20 mouse cellular contexts compared by ENCODE assay signal in genomic region chr10:62896774-62897173, GRCm38 (mm10). TPM values are rescaled to one million over a fixed set of nuclear protein-coding genes. Genes with fewer than 3 reads are reported as not detected.
A peak's percentile ranks its signal among the peaks of the same experiment; 100 is the strongest.
DNase-seq lines count a peak whose midpoint lies in the region; ATAC-seq and TF ChIP-seq lines count a peak whose summit lies in the region.
"Had no signal": no experiment of that assay in that cellular context is flagged by ENCODE, and none has a peak within 500 bp of the region (broad histone marks: within the 10 kb centered on the region; RNA-seq: fewer than 3 reads in every experiment).

No protein-coding gene starts in this region.

- H3K4me3 ChIP-seq in hindbrain, postnatal 0 days (ENCODE audit: low read length): no peak overlapping the region
- H3K4me3 ChIP-seq in hindbrain, embryonic 12.5 days: no peak overlapping the region
- no peak overlapping the region for H3K4me3 ChIP-seq in lung, embryonic 14.5 days (ENCODE audit: low read depth, low read length)
- H3K4me3 ChIP-seq in lung, adult 2 months (replicated peaks; ENCODE audit: extremely low read depth, low read depth, low read length): no peak overlapping the region
- H3K4me3 ChIP-seq in ES-E14 (ENCODE audit: insufficient read depth in 1 of 2, low read depth in 1 of 2, low read length in 2 of 2, poor library complexity in 1 of 2, severe bottlenecking in 1 of 2): peak overlapping the region; percentile 12 to 31; a peak in 2 of 4 replicates
- H3K4me3 ChIP-seq in midbrain, embryonic 13.5 days (replicated peaks): no peak overlapping the region
- H3K4me3 ChIP-seq: embryonic facial prominence, embryonic 15.5 days; heart, embryonic 13.5 days; hindbrain, embryonic 10.5 days; left cerebral cortex, adult 2 months; liver, embryonic 13.5 days; neural tube, embryonic 13.5 days; stomach, embryonic 15.5 days had no signal

- H3K27me3 ChIP-seq in hindbrain, postnatal 0 days (ENCODE audit: insufficient read depth, low read length): no peaks in the 10 kb centered on the region
- no peaks in the 10 kb centered on the region for H3K27me3 ChIP-seq in hindbrain, embryonic 12.5 days
- H3K27me3 ChIP-seq in lung, embryonic 14.5 days (ENCODE audit: insufficient read depth, low read length): no peaks in the 10 kb centered on the region
- H3K27me3 ChIP-seq in midbrain, embryonic 13.5 days: no peaks in the 10 kb centered on the region
- H3K27me3 ChIP-seq: embryonic facial prominence, embryonic 15.5 days; heart, embryonic 13.5 days; liver, embryonic 13.5 days; neural tube, embryonic 13.5 days; stomach, embryonic 15.5 days had no signal

- no peak overlapping the region for H3K9ac ChIP-seq in hindbrain, postnatal 0 days (replicated peaks; ENCODE audit: low read length)
- H3K9ac ChIP-seq in hindbrain, embryonic 12.5 days: no peak overlapping the region
- no peak overlapping the region for H3K9ac ChIP-seq in lung, embryonic 14.5 days
- H3K9ac ChIP-seq in ES-E14 (ENCODE audit: insufficient read depth, low read depth, low read length, poor library complexity, severe bottlenecking): peak overlapping the region; percentile 24; the same call in 1 of the 2 replicates
- no peak overlapping the region for H3K9ac ChIP-seq in midbrain, embryonic 13.5 days (replicated peaks)
- H3K9ac ChIP-seq: embryonic facial prominence, embryonic 15.5 days; heart, embryonic 13.5 days; liver, embryonic 13.5 days; neural tube, embryonic 13.5 days; stomach, embryonic 15.5 days had no signal

- no peaks in the 10 kb centered on the region for H3K4me1 ChIP-seq in hindbrain, postnatal 0 days (ENCODE audit: insufficient read depth, low read length)
- no peaks in the 10 kb centered on the region for H3K4me1 ChIP-seq in hindbrain, embryonic 12.5 days
- H3K4me1 ChIP-seq in lung, embryonic 14.5 days (ENCODE audit: insufficient read depth): no peaks in the 10 kb centered on the region
- no peaks in the 10 kb centered on the region for H3K4me1 ChIP-seq in lung, adult 2 months (ENCODE audit: control insufficient read depth, insufficient read depth, low read length)
- H3K4me1 ChIP-seq in ES-E14 (ENCODE audit: control insufficient read depth in 2 of 2, insufficient read depth in 2 of 2, low read length in 2 of 2, poor library complexity in 1 of 2): peaks cover 0 to 12% of the 10 kb centered on the region in 2 experiments; a peak in 1 of 4 replicates
- H3K4me1 ChIP-seq in midbrain, embryonic 13.5 days (replicated peaks): no peaks in the 10 kb centered on the region
- H3K4me1 ChIP-seq: embryonic facial prominence, embryonic 15.5 days; heart, embryonic 13.5 days; hindbrain, embryonic 10.5 days; liver, embryonic 13.5 days; neural tube, embryonic 13.5 days; stomach, embryonic 15.5 days had no signal

- DNase-seq in hindbrain, postnatal 0 days (ENCODE audit: low spot score): no peak
- DNase-seq in lung, embryonic 14.5 days: no peak
- no peak for DNase-seq in lung, adult 2 months
- DNase-seq in ES-E14 (ENCODE audit: low read depth, low spot score): no peak
- DNase-seq in kidney, postnatal 36 days: peak; percentile 34 to 42
- no peak for DNase-seq in adrenal gland, adult 2 months
- DNase-seq: cerebellum, adult 9-10 months; gastrocnemius, postnatal 36 days; liver, embryonic 13.5 days; lung, postnatal 14 days; spleen, adult 18-20 months had no signal

- WGBS in hindbrain, postnatal 0 days: 73% methylated on average over 4 of the region's 4 CpGs
- 72% methylated on average over 4 of the region's 4 CpGs for WGBS in hindbrain, embryonic 12.5 days
- WGBS in lung, embryonic 14.5 days: 70% methylated on average over 4 of the region's 4 CpGs
- WGBS in lung, adult 2 months: 76% methylated on average over 4 of the region's 4 CpGs
- WGBS in midbrain, embryonic 13.5 days: 73% methylated on average over 4 of the region's 4 CpGs

- H3K4me2 ChIP-seq in hindbrain, postnatal 0 days (ENCODE audit: low read depth, low read length): no peak overlapping the region
- H3K4me2 ChIP-seq in hindbrain, embryonic 12.5 days (replicated peaks): no peak overlapping the region
- no peak overlapping the region for H3K4me2 ChIP-seq in lung, embryonic 14.5 days
- no peak overlapping the region for H3K4me2 ChIP-seq in midbrain, embryonic 13.5 days (replicated peaks)
- H3K4me2 ChIP-seq: embryonic facial prominence, embryonic 15.5 days; heart, embryonic 13.5 days; liver, embryonic 13.5 days; neural tube, embryonic 13.5 days; stomach, embryonic 15.5 days had no signal

- H3K9me3 ChIP-seq in hindbrain, postnatal 0 days (ENCODE audit: low read length): no peaks in the 10 kb centered on the region
- H3K9me3 ChIP-seq in hindbrain, embryonic 12.5 days (replicated peaks): no peaks in the 10 kb centered on the region
- no peaks in the 10 kb centered on the region for H3K9me3 ChIP-seq in lung, embryonic 14.5 days (ENCODE audit: low read depth, low read length)
- no peaks in the 10 kb centered on the region for H3K9me3 ChIP-seq in ES-E14 (ENCODE audit: control insufficient read depth, insufficient read depth, low read depth, low read length)
- H3K9me3 ChIP-seq in midbrain, embryonic 13.5 days: no peaks in the 10 kb centered on the region
- H3K9me3 ChIP-seq: embryonic facial prominence, embryonic 15.5 days; heart, embryonic 13.5 days; hindbrain, embryonic 10.5 days; liver, embryonic 13.5 days; neural tube, embryonic 13.5 days; stomach, embryonic 15.5 days had no signal

- peak; percentile 38 for TF ChIP-seq CTCF in hindbrain, postnatal 0 days (IDR thresholded peaks at IDR 0.05; ENCODE audit: low read depth)
- peak; percentile 25; the same call in 1 of the 2 replicates for TF ChIP-seq CTCF in lung, embryonic 14.5 days (IDR thresholded peaks at IDR 0.05; ENCODE audit: low read depth)
- no peak for TF ChIP-seq CTCF in lung, adult 2 months (IDR thresholded peaks at IDR 0.05; ENCODE audit: insufficient read depth, low read length)

- no peak overlapping the region for H3K27ac ChIP-seq in hindbrain, postnatal 0 days
- H3K27ac ChIP-seq in hindbrain, embryonic 12.5 days: no peak overlapping the region
- no peak overlapping the region for H3K27ac ChIP-seq in lung, embryonic 14.5 days (ENCODE audit: low read depth)
- peak overlapping the region; percentile 91; the same call in 1 of the 2 replicates for H3K27ac ChIP-seq in ES-E14 (ENCODE audit: insufficient read depth, low read depth, low read length, poor library complexity, severe bottlenecking)
- H3K27ac ChIP-seq in midbrain, embryonic 13.5 days: no peak overlapping the region
- H3K27ac ChIP-seq: embryonic facial prominence, embryonic 15.5 days; heart, embryonic 13.5 days; hindbrain, embryonic 10.5 days; left cerebral cortex, adult 2 months; liver, embryonic 13.5 days; neural tube, embryonic 13.5 days; stomach, embryonic 15.5 days had no signal

- no peaks in the 10 kb centered on the region for H3K36me3 ChIP-seq in hindbrain, postnatal 0 days (ENCODE audit: insufficient read depth, low read length)
- H3K36me3 ChIP-seq in hindbrain, embryonic 12.5 days: no peaks in the 10 kb centered on the region
- no peaks in the 10 kb centered on the region for H3K36me3 ChIP-seq in lung, embryonic 14.5 days (ENCODE audit: insufficient read depth)
- no peaks in the 10 kb centered on the region for H3K36me3 ChIP-seq in ES-E14 (ENCODE audit: control insufficient read depth, insufficient read depth, low read length, poor library complexity, severe bottlenecking)
- no peaks in the 10 kb centered on the region for H3K36me3 ChIP-seq in midbrain, embryonic 13.5 days
- H3K36me3 ChIP-seq: embryonic facial prominence, embryonic 15.5 days; heart, embryonic 13.5 days; hindbrain, embryonic 10.5 days; liver, embryonic 13.5 days; neural tube, embryonic 13.5 days; stomach, embryonic 15.5 days had no signal

- in situ Hi-C loops in ES-E14 (cut with MboI; ENCODE audit: low sequenced_read_pairs in 2 of 2, unreplicated experiment in 2 of 2): no loop called here

- no peak for ATAC-seq in hindbrain, postnatal 0 days
- no peak for ATAC-seq in hindbrain, embryonic 12.5 days (ENCODE audit: low FRiP score)
- no peak for ATAC-seq in lung, embryonic 14.5 days (ENCODE audit: insufficient read depth)
- no peak for ATAC-seq in midbrain, embryonic 13.5 days
- ATAC-seq: inflammation-experienced regulatory T-cells, adult 6 months had no signal

- no peak for TF ChIP-seq POLR2A in lung, adult 2 months (IDR thresholded peaks at IDR 0.05; ENCODE audit: borderline replicate concordance, extremely low read depth, low read depth, low read length)

RNA-seq across cellular contexts. Expression of gene Tet1, which starts 12.0 kb away (rescaled TPM):
- total RNA-seq in hindbrain, postnatal 0 days (2014; rRNA removed): 32.8 and 39.5 TPM in 2 replicates
- polyA plus RNA-seq in hindbrain, postnatal 0 days (2015; fragmentation: Nextera tagmentation; extraction: Ambion mirVana): 30.3 and 32.2 TPM in 2 replicates
- polyA plus RNA-seq in hindbrain, embryonic 12.5 days (2016; fragmentation: Nextera tagmentation; extraction: Ambion mirVana): 34.5 and 39.3 TPM in 2 replicates
- 33.7 and 34.8 TPM in 2 replicates for polyA plus RNA-seq in lung, embryonic 14.5 days (2014; fragmentation: Nextera tagmentation; extraction: Ambion mirVana)
- 2.4 and 3.2 TPM in 2 replicates for polyA plus RNA-seq in lung, adult 2 months (2012; rRNA removed)
- 307 and 557 TPM in 2 replicates for total RNA-seq in ES-E14 (2012; rRNA removed)
- 1 to 10 TPM; 2.7 to 3.0 TPM for total RNA-seq in adrenal gland, adult 2 months (2021)
- polyA plus RNA-seq in adrenal gland, adult 2 months (2012; rRNA removed): 0.44 and 0.52 TPM in 2 replicates
- polyA plus RNA-seq in midbrain, embryonic 13.5 days (2015; fragmentation: Nextera tagmentation; extraction: Ambion mirVana): 29.8 and 37.2 TPM in 2 replicates

RNA-seq across cellular contexts. Expression of gene Slc25a16, which starts 23.7 kb away (rescaled TPM):
- 15.7 and 23.1 TPM in 2 replicates for total RNA-seq in hindbrain, postnatal 0 days (2014; rRNA removed)
- polyA plus RNA-seq in hindbrain, postnatal 0 days (2015; fragmentation: Nextera tagmentation; extraction: Ambion mirVana): 13.7 and 15.4 TPM in 2 replicates
- polyA plus RNA-seq in hindbrain, embryonic 12.5 days (2016; fragmentation: Nextera tagmentation; extraction: Ambion mirVana): 12.6 and 14.1 TPM in 2 replicates
- polyA plus RNA-seq in lung, embryonic 14.5 days (2014; fragmentation: Nextera tagmentation; extraction: Ambion mirVana): 16.1 and 17.1 TPM in 2 replicates
- 43.7 and 60.6 TPM in 2 replicates for polyA plus RNA-seq in lung, adult 2 months (2012; rRNA removed)
- 12.8 and 16.3 TPM in 2 replicates for total RNA-seq in ES-E14 (2012; rRNA removed)
- 10 to 100 TPM; 42.9 to 44.6 TPM for total RNA-seq in adrenal gland, adult 2 months (2021)
- polyA plus RNA-seq in adrenal gland, adult 2 months (2012; rRNA removed): 46.5 and 46.8 TPM in 2 replicates
- polyA plus RNA-seq in midbrain, embryonic 13.5 days (2015; fragmentation: Nextera tagmentation; extraction: Ambion mirVana): 11.6 and 14.0 TPM in 2 replicates

RNA-seq across cellular contexts. Expression of gene Dna2, which starts 50.1 kb away (rescaled TPM):
- 2.7 and 6.1 TPM in 2 replicates for total RNA-seq in hindbrain, postnatal 0 days (2014; rRNA removed)
- polyA plus RNA-seq in hindbrain, postnatal 0 days (2015; fragmentation: Nextera tagmentation; extraction: Ambion mirVana): 3.7 and 3.8 TPM in 2 replicates
- polyA plus RNA-seq in hindbrain, embryonic 12.5 days (2016; fragmentation: Nextera tagmentation; extraction: Ambion mirVana): 11.9 and 13.4 TPM in 2 replicates
- 20.3 and 21.6 TPM in 2 replicates for polyA plus RNA-seq in lung, embryonic 14.5 days (2014; fragmentation: Nextera tagmentation; extraction: Ambion mirVana)
- polyA plus RNA-seq in lung, adult 2 months (2012; rRNA removed): 4.9 and 7.1 TPM in 2 replicates
- total RNA-seq in ES-E14 (2012; rRNA removed): 26.4 and 28.5 TPM in 2 replicates
- 1 to 10 TPM in 1 of 2 experiments, under 1 TPM in 1; 0.83 to 1.2 TPM for total RNA-seq in adrenal gland, adult 2 months (2021)
- 0.48 and 0.61 TPM in 2 replicates for polyA plus RNA-seq in adrenal gland, adult 2 months (2012; rRNA removed)
- 9.6 and 10.1 TPM in 2 replicates for polyA plus RNA-seq in midbrain, embryonic 13.5 days (2015; fragmentation: Nextera tagmentation; extraction: Ambion mirVana)

Comparison
In these comparisons a context has a peak if more than half of its experiments do, and no peak if none do; other contexts are left out.
1. DNase-seq: peak in kidney, postnatal 36 days (2 of 2); none in hindbrain, postnatal 0 days (single experiment), lung, embryonic 14.5 days (single experiment), lung, adult 2 months (single experiment), ES-E14 (single experiment) and adrenal gland, adult 2 months (single experiment).
2. H3K4me3 ChIP-seq: peak in ES-E14 (2 of 2); none in hindbrain, postnatal 0 days (single experiment), hindbrain, embryonic 12.5 days (single experiment), lung, embryonic 14.5 days (single experiment), lung, adult 2 months (single experiment) and midbrain, embryonic 13.5 days (single experiment).